ENCODE assay signal across 14 mouse cellular contexts in the genomic region with DNA sequence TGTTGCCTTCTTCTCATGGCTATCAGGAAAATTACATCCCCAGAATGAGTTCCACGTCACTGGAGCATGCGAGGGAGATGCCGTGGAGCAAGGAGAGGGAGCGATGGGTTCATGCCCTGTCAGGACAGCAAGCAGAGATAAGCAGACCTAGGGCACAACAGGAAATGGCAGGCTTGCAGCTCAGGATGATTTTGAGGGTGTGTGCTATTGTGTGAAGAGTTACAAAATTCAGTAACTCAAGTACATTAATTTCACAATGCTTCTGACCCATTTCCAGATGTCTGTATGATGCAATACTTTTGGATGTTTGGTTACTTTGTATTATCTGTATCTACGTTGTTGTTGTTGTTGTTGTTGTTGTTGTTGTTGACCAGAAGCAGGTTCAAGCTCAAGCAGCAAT.
"Had no signal": no experiment of that assay in that cellular context is flagged by ENCODE, and none has a peak within 500 bp of the region (broad histone marks: within the 10 kb centered on the region; RNA-seq: fewer than 3 reads in every experiment).

No protein-coding gene starts in this region.

- H3K4me2 ChIP-seq: limb, embryonic 15.5 days had no signal

- DNase-seq: kidney, adult 11 months; kidney, adult 9 months; kidney, postnatal 36 days; layer of hippocampus, adult 9-11 months; layer of hippocampus, postnatal 36 days; lung, adult 18-20 months; lung, postnatal 36 days; right cerebral cortex, postnatal 25 days; thymus, postnatal 4 days had no signal

- H3K9me3 ChIP-seq: limb, embryonic 15.5 days; midbrain, embryonic 10.5 days had no signal

- H3K27ac ChIP-seq: kidney, postnatal 0 days; limb, embryonic 15.5 days; liver, embryonic 14.5 days; midbrain, embryonic 10.5 days had no signal

- H3K27me3 ChIP-seq: limb, embryonic 15.5 days had no signal

- ATAC-seq: midbrain, embryonic 16.5 days had no signal

- H3K4me3 ChIP-seq: limb, embryonic 15.5 days; midbrain, embryonic 10.5 days had no signal

- H3K36me3 ChIP-seq: limb, embryonic 15.5 days; midbrain, embryonic 10.5 days had no signal

- H3K9ac ChIP-seq: limb, embryonic 15.5 days; liver, embryonic 14.5 days had no signal
